Mouse (Mus musculus): ENCODE measurements around the gene Cntrl. TPM values are rescaled to one million over a fixed set of nuclear protein-coding genes. Genes with fewer than 3 reads are reported as not detected.
A peak's percentile ranks its signal among the peaks of the same experiment; 100 is the strongest.

Gene Cntrl
- polyA plus RNA-seq, 1 experiment from 2014 or later = 34.6 TPM

GRCm38 (mm10) chr2:35104843-35105242, 4.4 kb upstream of the Cntrl start:
- H3K4me1 ChIP-seq (ENCODE audit: control insufficient read depth, insufficient read depth, low read length) = no peaks in the 10 kb centered on the region
- no peak overlapping the region for H3K9ac ChIP-seq (replicated peaks; ENCODE audit: low read depth, low read length)
- no peak overlapping the region for H3K4me3 ChIP-seq (ENCODE audit: low read depth, low read length)
- H3K27me3 ChIP-seq (ENCODE audit: control insufficient read depth, insufficient read depth, low read length) = no peaks in the 10 kb centered on the region
- no peak overlapping the region for H3K4me2 ChIP-seq (replicated peaks; ENCODE audit: low read depth, low read length)
- no peak for ATAC-seq (ENCODE audit: insufficient number of reproducible peaks, insufficient read depth, low FRiP score, low read depth)
- no peaks in the 10 kb centered on the region for H3K36me3 ChIP-seq (ENCODE audit: control insufficient read depth, insufficient read depth, low read length)
- no peaks in the 10 kb centered on the region for H3K9me3 ChIP-seq (ENCODE audit: control insufficient read depth, low read depth, low read length)
- 57% methylated on average over 3 of the region's 3 CpGs for WGBS
- H3K27ac ChIP-seq (ENCODE audit: low read length) = no peak overlapping the region

- Histone ChIP-seq H3K9ac (replicated peaks; ENCODE audit: low read depth, low read length) (no peak overlapping the region), H3K4me1 (ENCODE audit: control insufficient read depth, insufficient read depth, low read length) (no peaks in the 10 kb centered on the region), H3K4me3 (ENCODE audit: low read depth, low read length) (no peak overlapping the region), H3K9me3 (ENCODE audit: control insufficient read depth, low read depth, low read length) (no peaks in the 10 kb centered on the region), H3K27ac (ENCODE audit: low read length) (no peak overlapping the region), H3K4me2 (replicated peaks; ENCODE audit: low read depth, low read length) (no peak overlapping the region), H3K27me3 (ENCODE audit: control insufficient read depth, insufficient read depth, low read length) (no peaks in the 10 kb centered on the region), H3K36me3 (ENCODE audit: control insufficient read depth, insufficient read depth, low read length) (no peaks in the 10 kb centered on the region)
- ATAC-seq (ENCODE audit: insufficient number of reproducible peaks, insufficient read depth, low FRiP score, low read depth) = no peak
- 53% methylated on average over 5 of the region's 5 CpGs for WGBS
Measured at GRCm38 (mm10) chr2:35107984-35108635, 1.2 kb upstream of the Cntrl start.

GRCm38 (mm10) chr2:35108712-35109111, 580 bp upstream of the Cntrl start:
- Histone ChIP-seq H3K27me3 (ENCODE audit: control insufficient read depth, insufficient read depth, low read length) (no peaks in the 10 kb centered on the region), H3K36me3 (ENCODE audit: control insufficient read depth, insufficient read depth, low read length) (no peaks in the 10 kb centered on the region), H3K9me3 (ENCODE audit: control insufficient read depth, low read depth, low read length) (no peaks in the 10 kb centered on the region), H3K4me3 (ENCODE audit: low read depth, low read length) (peak overlapping the region; percentile 84), H3K9ac (replicated peaks; ENCODE audit: low read depth, low read length) (peak overlapping the region; percentile 50; the same call in 1 of the 2 replicates), H3K27ac (ENCODE audit: low read length) (peak overlapping the region; percentile 81; the same call in 1 of the 2 replicates), H3K4me1 (ENCODE audit: control insufficient read depth, insufficient read depth, low read length) (no peaks in the 10 kb centered on the region), H3K4me2 (replicated peaks; ENCODE audit: low read depth, low read length) (peak overlapping the region; percentile 74)
- no peak for ATAC-seq (ENCODE audit: insufficient number of reproducible peaks, insufficient read depth, low FRiP score, low read depth)
- 29% methylated on average over 3 of the region's 3 CpGs for WGBS

GRCm38 (mm10) chr2:35109924-35110304, 622 bp downstream of the Cntrl start:
- Histone ChIP-seq H3K27me3 (ENCODE audit: control insufficient read depth, insufficient read depth, low read length) (no peaks in the 10 kb centered on the region), H3K9ac (replicated peaks; ENCODE audit: low read depth, low read length) (peak overlapping the region; percentile 50), H3K36me3 (ENCODE audit: control insufficient read depth, insufficient read depth, low read length) (no peaks in the 10 kb centered on the region), H3K9me3 (ENCODE audit: control insufficient read depth, low read depth, low read length) (no peaks in the 10 kb centered on the region), H3K4me3 (ENCODE audit: low read depth, low read length) (peak overlapping the region; percentile 84), H3K27ac (ENCODE audit: low read length) (peak overlapping the region; percentile 81; the same call in 1 of the 2 replicates), H3K4me2 (replicated peaks; ENCODE audit: low read depth, low read length) (peak overlapping the region; percentile 74), H3K4me1 (ENCODE audit: control insufficient read depth, insufficient read depth, low read length) (no peaks in the 10 kb centered on the region)
- WGBS = 2% methylated on average over 13 of the region's 13 CpGs
- ATAC-seq (ENCODE audit: insufficient number of reproducible peaks, insufficient read depth, low FRiP score, low read depth) = no peak

GRCm38 (mm10) chr2:35110521-35110920, 1.2 kb downstream of the Cntrl start:
- WGBS = 74% methylated on average over 2 of the region's 2 CpGs
- ATAC-seq (ENCODE audit: insufficient number of reproducible peaks, insufficient read depth, low FRiP score, low read depth) = no peak
- no peaks in the 10 kb centered on the region for H3K27me3 ChIP-seq (ENCODE audit: control insufficient read depth, insufficient read depth, low read length)

GRCm38 (mm10) chr2:35124716-35125115, 15.4 kb downstream of the Cntrl start:
- H3K4me3 ChIP-seq (ENCODE audit: low read depth, low read length) = no peak overlapping the region
- no peaks in the 10 kb centered on the region for H3K27me3 ChIP-seq (ENCODE audit: control insufficient read depth, insufficient read depth, low read length)
- WGBS = 79% methylated on average over 7 of the region's 7 CpGs
- no peak overlapping the region for H3K27ac ChIP-seq (ENCODE audit: low read length)
- H3K36me3 ChIP-seq (ENCODE audit: control insufficient read depth, insufficient read depth, low read length) = 0 out of 2 replicates have a peak, but pooled peaks cover 7% of the 10 kb centered on the region
- H3K9me3 ChIP-seq (ENCODE audit: control insufficient read depth, low read depth, low read length) = no peaks in the 10 kb centered on the region
- no peak overlapping the region for H3K4me2 ChIP-seq (replicated peaks; ENCODE audit: low read depth, low read length)
- no peak overlapping the region for H3K9ac ChIP-seq (replicated peaks; ENCODE audit: low read depth, low read length)
- ATAC-seq (ENCODE audit: insufficient number of reproducible peaks, insufficient read depth, low FRiP score, low read depth) = no peak
- no peaks in the 10 kb centered on the region for H3K4me1 ChIP-seq (ENCODE audit: control insufficient read depth, insufficient read depth, low read length)

More at GRCm38 (mm10) chr2:35110521-35110920, 1.2 kb downstream of the Cntrl start:
- H3K9me3 ChIP-seq (ENCODE audit: control insufficient read depth, low read depth, low read length) = no peaks in the 10 kb centered on the region
- no peaks in the 10 kb centered on the region for H3K4me1 ChIP-seq (ENCODE audit: control insufficient read depth, insufficient read depth, low read length)
- H3K4me3 ChIP-seq (ENCODE audit: low read depth, low read length) = no peak overlapping the region
- no peak overlapping the region for H3K4me2 ChIP-seq (replicated peaks; ENCODE audit: low read depth, low read length)
- H3K36me3 ChIP-seq (ENCODE audit: control insufficient read depth, insufficient read depth, low read length) = no peaks in the 10 kb centered on the region
- H3K27ac ChIP-seq (ENCODE audit: low read length) = no peak overlapping the region
- no peak overlapping the region for H3K9ac ChIP-seq (replicated peaks; ENCODE audit: low read depth, low read length)

- Histone ChIP-seq H3K9me3 (ENCODE audit: control insufficient read depth, low read depth, low read length) (no peaks in the 10 kb centered on the region), H3K4me2 (replicated peaks; ENCODE audit: low read depth, low read length) (peak overlapping the region; percentile 58), H3K4me1 (ENCODE audit: control insufficient read depth, insufficient read depth, low read length) (no peaks in the 10 kb centered on the region), H3K9ac (replicated peaks; ENCODE audit: low read depth, low read length) (no peak overlapping the region), H3K27ac (ENCODE audit: low read length) (no peak overlapping the region), H3K4me3 (ENCODE audit: low read depth, low read length) (peak overlapping the region; percentile 39; the same call in 1 of the 2 replicates), H3K27me3 (ENCODE audit: control insufficient read depth, insufficient read depth, low read length) (no peaks in the 10 kb centered on the region), H3K36me3 (ENCODE audit: control insufficient read depth, insufficient read depth, low read length) (peaks cover 3% of the 10 kb centered on the region; the same call in 1 of the 2 replicates)
- ATAC-seq (ENCODE audit: insufficient number of reproducible peaks, insufficient read depth, low FRiP score, low read depth) = peak; percentile 25; the same call in 1 of the 2 replicates
Measured at GRCm38 (mm10) chr2:35131491-35131890, 22.2 kb downstream of the Cntrl start.

GRCm38 (mm10) chr2:35131991-35132661, 22.8 kb downstream of the Cntrl start:
- H3K36me3 ChIP-seq (ENCODE audit: control insufficient read depth, insufficient read depth, low read length) = peaks cover 5% of the 10 kb centered on the region
- 0% methylated on average over 21 of the region's 21 CpGs for WGBS
- ATAC-seq (ENCODE audit: insufficient number of reproducible peaks, insufficient read depth, low FRiP score, low read depth) = peak; percentile 98
- H3K9ac ChIP-seq (replicated peaks; ENCODE audit: low read depth, low read length) = peak overlapping the region; percentile 39
- peak overlapping the region; percentile 58 for H3K4me2 ChIP-seq (replicated peaks; ENCODE audit: low read depth, low read length)
- H3K4me3 ChIP-seq (ENCODE audit: low read depth, low read length) = peak overlapping the region; percentile 39
- no peaks in the 10 kb centered on the region for H3K9me3 ChIP-seq (ENCODE audit: control insufficient read depth, low read depth, low read length)
- H3K27me3 ChIP-seq (ENCODE audit: control insufficient read depth, insufficient read depth, low read length) = no peaks in the 10 kb centered on the region
- H3K4me1 ChIP-seq (ENCODE audit: control insufficient read depth, insufficient read depth, low read length) = no peaks in the 10 kb centered on the region
- H3K27ac ChIP-seq (ENCODE audit: low read length) = peak overlapping the region; percentile 81
